Mouse (Mus musculus) spleen, postnatal 4 days (tissue): Measurements from ENCODE around the gene Sult1d1.
"Not testable (repeated sequence)": the region's sequence is repeated elsewhere in the genome, so short reads cannot be mapped to it uniquely, and the experiment has no call there.

Experiments
- DNase-seq, 2 experiments: peaks; one replicate each; pipeline ENCODE4 v3.0.0; 2022; ENCODE audit warnings: low spot score in 2 of 2

The Sult1d1 gene

GRCm38 (mm10) chr5:87568845-87569244 lies at the start of gene Sult1d1:
Gene Sult1d1 (minus strand): TSS chr5:87569027.
- no peak for DNase-seq

- no peak for DNase-seq
These were observed 46.2 kb upstream of the Sult1d1 start for GRCm38 (mm10) chr5:87615128-87615390.

- no peak for DNase-seq
These were observed 45.7 kb upstream of the Sult1d1 start for GRCm38 (mm10) chr5:87614364-87615127.

- DNase-seq: no peak
These were observed 32.2 kb upstream of the Sult1d1 start for GRCm38 (mm10) chr5:87601018-87601417.

GRCm38 (mm10) chr5:87597891-87598290 lies 29.1 kb upstream of the Sult1d1 start:
- DNase-seq: no peak

GRCm38 (mm10) chr5:87591494-87591893 lies 22.7 kb upstream of the Sult1d1 start, which contains the start of gene Sult1e1:
Gene Sult1e1 (minus strand): TSS chr5:87591594.
- no peak for DNase-seq

DNA sequence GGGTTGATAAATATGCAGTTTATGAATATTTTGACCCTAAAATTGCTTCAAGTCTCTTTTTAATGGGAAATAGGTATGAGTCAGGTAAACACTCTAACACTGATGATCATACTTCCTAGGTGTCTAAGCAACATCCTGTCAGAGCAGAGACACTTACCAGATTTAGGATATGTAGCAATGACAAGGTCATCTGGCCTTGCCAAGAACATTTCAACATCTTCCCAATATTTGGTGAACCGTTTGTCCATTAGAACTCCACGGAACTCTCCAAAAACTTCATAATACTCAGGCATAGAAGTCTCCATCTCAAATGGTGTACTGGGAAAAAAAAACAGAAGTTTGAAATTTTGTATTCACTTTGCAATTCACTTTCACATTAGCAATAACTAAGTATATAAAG lies 21.1 kb upstream of the Sult1d1 start:
- DNase-seq: no peak

DNA sequence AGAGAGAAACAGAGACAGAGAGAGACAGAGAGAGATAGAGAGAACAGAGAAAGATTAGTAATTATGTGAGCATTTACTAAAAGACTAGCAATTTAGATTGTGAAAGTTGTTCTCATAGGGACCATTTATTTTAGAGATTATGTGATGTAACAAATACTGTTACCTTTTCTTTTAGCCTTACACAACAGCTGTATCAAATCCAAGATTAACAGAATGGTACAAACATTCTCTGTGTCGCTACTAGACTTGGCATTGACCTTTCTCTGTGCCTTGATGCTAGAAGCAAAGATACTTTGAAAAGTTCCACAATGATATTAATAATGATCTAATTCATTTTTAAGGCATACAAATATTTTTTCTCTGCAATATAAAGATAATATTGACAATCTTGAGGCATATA lies 11.6 kb upstream of the Sult1d1 start:
- DNase-seq: no peak

GRCm38 (mm10) chr5:87574174-87574573 lies 5.3 kb upstream of the Sult1d1 start:
- no peak for DNase-seq

GRCm38 (mm10) chr5:87573490-87573889 lies 4.7 kb upstream of the Sult1d1 start:
- DNase-seq: no peak

DNA sequence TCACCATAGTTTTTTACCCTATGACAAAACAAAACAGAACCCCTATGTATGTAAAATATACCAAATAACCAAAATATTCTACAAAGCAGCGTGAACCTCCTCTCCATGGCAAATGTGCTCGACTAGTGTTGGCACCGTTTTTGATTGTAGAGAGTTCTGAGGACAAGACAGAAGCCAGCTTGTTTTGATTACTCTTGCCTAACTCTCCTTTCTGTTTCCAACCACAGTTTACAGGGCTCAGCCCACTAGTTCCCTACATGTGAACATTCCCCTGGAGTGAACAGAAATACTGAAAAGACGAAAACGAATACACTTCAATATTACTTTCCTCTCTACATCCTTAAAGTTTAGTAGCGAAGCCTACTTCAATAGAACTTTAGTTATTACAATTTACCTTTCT lies 4.0 kb upstream of the Sult1d1 start:
- no peak for DNase-seq

GRCm38 (mm10) chr5:87567306-87567705 lies 1.5 kb downstream of the Sult1d1 start:
- DNase-seq: no peak

GRCm38 (mm10) chr5:87562966-87563365 lies 5.9 kb downstream of the Sult1d1 start:
- DNase-seq: no peak

GRCm38 (mm10) chr5:87562526-87562925 lies 6.3 kb downstream of the Sult1d1 start:
- DNase-seq: no peak

DNA sequence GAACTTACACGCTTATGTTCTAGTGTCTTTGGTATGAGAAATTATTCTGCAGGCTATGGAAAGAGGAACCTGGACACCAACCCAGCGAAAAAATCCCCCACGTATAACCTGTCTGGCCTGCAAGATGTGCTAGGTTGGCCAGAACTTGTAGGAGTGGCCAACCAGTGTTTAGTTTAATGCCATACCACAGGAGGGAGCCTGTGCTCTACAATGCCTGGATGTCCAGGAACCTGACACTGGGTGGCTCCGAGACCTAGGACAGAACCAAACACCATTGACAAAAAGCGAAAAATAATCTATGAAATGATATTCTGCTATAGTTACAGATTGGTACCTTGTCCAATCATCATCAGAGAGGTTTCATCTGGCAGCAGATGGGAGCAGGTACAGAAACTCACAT lies 8.7 kb downstream of the Sult1d1 start:
- DNase-seq: no peak

DNA sequence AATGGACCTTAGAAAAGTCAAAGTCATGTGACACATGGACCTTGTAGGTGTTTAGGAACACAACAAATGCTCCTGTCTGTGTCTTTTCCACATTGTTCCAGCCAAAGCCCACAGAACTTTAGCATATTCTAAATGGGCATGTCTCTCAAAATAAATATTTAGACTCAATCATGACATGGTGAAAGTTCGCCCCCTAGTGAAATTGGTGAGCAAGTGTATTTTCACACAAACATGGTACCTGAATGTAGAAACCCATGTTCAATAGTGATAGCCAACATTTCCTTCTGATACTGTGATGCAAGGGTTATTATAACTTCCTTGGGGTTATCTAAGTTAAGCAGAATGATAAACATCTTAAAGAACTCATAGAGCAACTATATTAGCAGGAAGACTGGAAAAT lies 17.9 kb downstream of the Sult1d1 start:
- DNase-seq: no peak

GRCm38 (mm10) chr5:87538111-87538510 lies 30.7 kb downstream of the Sult1d1 start, which contains the start of gene Sult1b1:
Gene Sult1b1 (minus strand): TSS chr5:87538195.
- no peak for DNase-seq

GRCm38 (mm10) chr5:87535994-87536644 lies 32.7 kb downstream of the Sult1d1 start:
- DNase-seq: no peak

GRCm38 (mm10) chr5:87532288-87532687 lies 36.5 kb downstream of the Sult1d1 start:
- DNase-seq: no peak

DNA sequence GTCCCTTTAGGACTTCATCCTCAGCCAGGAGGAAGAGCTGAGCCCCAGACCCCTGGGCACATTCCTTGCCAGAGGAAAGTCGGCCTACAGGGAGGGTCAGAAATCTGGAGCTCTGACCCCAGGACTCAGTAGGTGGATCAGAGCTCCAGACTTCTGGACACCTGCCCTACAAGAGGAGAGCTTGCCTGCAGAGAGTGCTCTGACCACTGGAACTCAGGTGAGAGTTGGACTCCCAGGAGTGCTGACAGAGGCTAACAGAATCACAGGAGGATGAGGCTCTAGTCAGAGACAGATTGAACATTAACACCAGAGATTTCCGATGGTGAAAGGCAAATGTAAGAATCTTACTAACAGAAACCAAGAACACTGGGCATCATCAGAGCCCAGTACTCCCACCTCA lies 45.3 kb downstream of the Sult1d1 start:
- DNase-seq: not testable (repeated sequence)

- no peak for DNase-seq
These were observed 62.9 kb downstream of the Sult1d1 start for GRCm38 (mm10) chr5:87505776-87506458.
